Mouse (Mus musculus): ENCODE data around the gene Snx30.

GRCm38 (mm10) chr4:59850886-59851623, 45.4 kb downstream of the Snx30 start:
- TF ChIP-seq EP300 (optimal IDR thresholded peaks at IDR 0.05) (no peak), CTCF (IDR thresholded peaks at IDR 0.05; ENCODE audit: low read depth) (no peak)
